Mouse (Mus musculus): ENCODE data around the gene Hoxa6.

- TF ChIP-seq CTCF (conservative IDR thresholded peaks at IDR 0.05; ENCODE audit: low read length): no peak
- TF ChIP-seq POU5F1 (IDR thresholded peaks at IDR 0.05; ENCODE audit: borderline replicate concordance, low read length): no peak
- no peak for TF ChIP-seq NANOG (IDR thresholded peaks at IDR 0.05; ENCODE audit: borderline replicate concordance, low read length)
These were observed 17.4 kb upstream of the Hoxa6 start for GRCm38 (mm10) chr6:52225612-52226568.
